Mouse (Mus musculus) frontal cortex, postnatal 14 days (tissue): ENCODE data around the gene Amph.
"Not testable (repeated sequence)": the region's sequence is repeated elsewhere in the genome, so short reads cannot be mapped to it uniquely, and the experiment has no call there.

ENCODE experiments used
- DNase-seq, 2 experiments: peaks; one replicate each; pipeline ENCODE4 v3.0.0; 2022; ENCODE audit warnings: low spot score in 2 of 2

The Amph gene

DNA sequence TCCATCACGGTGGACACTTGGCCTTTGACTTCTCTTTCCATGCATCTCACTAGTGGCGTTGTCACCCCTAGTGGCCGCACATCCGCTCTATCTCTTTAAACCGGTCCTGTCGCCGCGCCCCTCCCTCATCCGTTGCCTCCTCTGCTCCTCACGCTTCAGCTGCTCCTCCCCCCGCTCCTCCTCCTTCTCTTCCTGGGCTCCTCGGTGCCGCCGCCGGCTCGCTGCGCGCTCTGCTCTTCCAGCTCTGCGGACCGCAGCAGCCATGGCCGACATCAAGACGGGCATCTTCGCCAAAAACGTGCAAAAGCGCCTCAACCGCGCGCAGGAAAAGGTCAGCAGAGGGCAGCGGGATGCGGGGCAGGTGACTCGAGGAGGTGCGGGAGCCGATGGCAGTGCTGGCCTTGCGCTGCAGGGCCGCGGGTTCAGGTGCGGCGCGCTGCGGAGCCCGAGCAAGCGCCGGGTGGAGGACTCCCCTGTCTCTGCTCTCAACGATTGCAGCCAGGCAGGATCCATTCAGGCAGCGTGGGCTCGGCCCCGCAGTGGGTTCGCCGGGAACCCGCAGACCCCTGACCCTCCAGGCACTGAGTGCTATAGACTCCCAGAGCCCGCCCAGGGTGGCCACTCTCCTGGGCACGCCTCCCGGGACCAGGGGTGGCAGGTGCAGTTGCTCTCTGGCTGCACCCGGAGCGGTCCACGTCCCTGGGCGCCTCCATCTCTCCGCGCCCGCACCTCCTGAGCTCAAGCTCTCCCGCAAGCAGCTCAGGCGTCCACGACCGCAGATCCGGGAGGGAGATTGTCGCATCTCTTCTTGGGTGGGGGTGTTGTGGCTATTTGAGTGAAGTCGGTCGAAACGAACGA lies at the start of gene Amph:
TSS of gene Amph (plus strand) at position 35 of the 858 bp plus-strand sequence.
- DNase-seq = peak; percentile 82 to 87

GRCm38 (mm10) chr13:18903623-18904022 lies 44.4 kb upstream of the Amph start:
- no peak for DNase-seq

- DNase-seq = no peak
Measured at GRCm38 (mm10) chr13:18914774-18915173, 33.2 kb upstream of the Amph start.

DNA sequence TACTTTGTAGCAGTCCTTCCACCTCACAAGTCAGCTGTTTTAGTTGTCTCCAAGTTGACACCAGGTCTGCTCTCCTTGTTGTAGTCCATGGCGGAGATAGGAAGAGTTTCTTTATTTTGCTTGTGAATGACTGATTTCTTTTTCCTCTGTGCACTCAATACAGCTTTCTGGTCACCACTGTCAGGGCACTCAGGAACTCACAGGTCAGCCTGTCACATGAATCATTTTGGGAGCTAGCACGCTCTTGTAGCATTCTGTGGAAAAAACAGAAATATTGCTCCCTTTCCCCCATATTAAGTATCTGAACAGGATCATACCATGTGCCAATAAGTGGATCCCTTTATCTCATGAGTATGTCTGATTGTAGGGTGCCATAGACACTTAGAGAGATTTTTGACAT lies 14.8 kb upstream of the Amph start:
- not testable (repeated sequence) for DNase-seq

- DNase-seq = no peak
Measured at GRCm38 (mm10) chr13:18947686-18948085, 319 bp upstream of the Amph start.

- DNase-seq = no peak
Measured at GRCm38 (mm10) chr13:18949029-18949350, 985 bp downstream of the Amph start.

DNA sequence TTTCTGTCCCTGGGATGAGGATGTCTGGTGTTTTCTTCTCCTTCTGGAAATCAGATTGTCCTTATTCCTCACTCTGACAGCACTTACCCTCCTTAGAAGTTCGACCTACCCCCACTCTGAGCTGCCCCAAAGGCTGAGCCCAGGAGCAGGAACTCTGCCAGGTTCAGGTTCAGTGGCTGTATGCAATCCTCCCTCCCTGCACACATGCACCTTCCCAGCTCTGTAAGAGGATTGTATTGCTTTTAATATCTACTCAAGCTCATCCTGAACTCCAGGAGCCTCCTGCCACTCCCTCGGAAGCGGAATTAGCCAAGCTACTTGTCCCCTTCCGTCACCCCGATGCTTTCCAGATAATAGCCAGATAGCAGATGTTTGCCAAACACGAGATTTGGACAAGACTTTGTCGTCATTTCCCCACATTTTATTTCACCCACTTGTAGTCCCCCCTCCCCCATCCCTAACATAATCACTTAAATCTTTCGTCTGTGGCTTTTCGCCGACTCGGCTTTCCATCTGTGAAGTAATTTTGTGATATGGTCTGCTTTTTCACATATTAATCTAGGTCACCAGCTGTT lies 1.7 kb downstream of the Amph start:
- no peak for DNase-seq

GRCm38 (mm10) chr13:18953575-18953974 lies 5.6 kb downstream of the Amph start:
- no peak for DNase-seq

GRCm38 (mm10) chr13:18956065-18956913 lies 8.3 kb downstream of the Amph start:
- no peak for DNase-seq

GRCm38 (mm10) chr13:18957028-18957427 lies 9.0 kb downstream of the Amph start:
- DNase-seq = no peak

DNA sequence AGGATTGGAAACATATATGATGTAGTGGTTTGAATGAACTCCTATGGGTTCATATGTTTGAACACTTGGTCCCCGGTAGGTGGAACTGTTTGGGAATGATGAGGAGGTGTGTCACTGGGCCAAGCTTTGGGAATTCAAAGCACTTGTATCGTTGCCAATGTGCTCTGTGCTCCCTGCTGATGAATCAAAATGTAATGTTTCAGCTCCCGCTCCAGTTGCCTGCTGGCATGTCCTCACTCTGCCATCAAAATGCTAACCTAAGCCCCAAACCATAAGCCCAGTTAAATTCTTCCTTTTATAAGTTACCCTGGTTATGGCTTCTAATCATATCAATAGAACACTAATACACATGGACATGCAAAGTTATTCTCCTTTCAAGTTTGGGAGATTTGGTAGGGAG lies 24.6 kb downstream of the Amph start:
- DNase-seq = no peak

DNA sequence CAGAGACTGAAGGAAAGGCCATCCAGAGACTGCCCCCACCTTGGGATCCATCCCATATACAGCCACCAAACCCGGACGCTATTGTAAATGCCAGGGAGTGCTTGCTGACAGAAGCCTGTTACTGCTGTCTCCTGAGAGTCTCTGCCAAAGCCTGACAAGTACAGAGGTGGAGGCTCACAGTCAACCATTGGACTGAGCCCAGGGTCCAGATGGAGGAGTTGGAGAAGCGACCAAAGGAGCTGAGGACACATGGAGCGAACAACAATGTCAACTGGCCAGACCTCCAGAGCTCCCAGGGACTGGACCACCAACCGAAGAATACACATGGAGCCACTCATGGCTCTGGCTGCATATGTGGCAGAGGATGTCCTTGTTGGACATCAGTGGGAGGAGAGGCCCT lies 26.3 kb downstream of the Amph start:
- DNase-seq = no peak

- DNase-seq = no peak
Measured at GRCm38 (mm10) chr13:18987266-18987665, 39.3 kb downstream of the Amph start.

GRCm38 (mm10) chr13:18988323-18988722 lies 40.3 kb downstream of the Amph start:
- no peak for DNase-seq

GRCm38 (mm10) chr13:18989185-18989714 lies 41.2 kb downstream of the Amph start:
- no peak for DNase-seq

- peak in 1 of 2 experiments; percentile 31 for DNase-seq
Measured at GRCm38 (mm10) chr13:19002502-19002901, 54.5 kb downstream of the Amph start.

GRCm38 (mm10) chr13:19004406-19004805 lies 56.4 kb downstream of the Amph start:
- no peak for DNase-seq

- no peak for DNase-seq
Measured at GRCm38 (mm10) chr13:19008440-19008839, 60.4 kb downstream of the Amph start.

GRCm38 (mm10) chr13:19014825-19015375 lies 66.9 kb downstream of the Amph start:
- no peak for DNase-seq

- DNase-seq = no peak
Measured at GRCm38 (mm10) chr13:19021529-19021928, 73.5 kb downstream of the Amph start.

DNA sequence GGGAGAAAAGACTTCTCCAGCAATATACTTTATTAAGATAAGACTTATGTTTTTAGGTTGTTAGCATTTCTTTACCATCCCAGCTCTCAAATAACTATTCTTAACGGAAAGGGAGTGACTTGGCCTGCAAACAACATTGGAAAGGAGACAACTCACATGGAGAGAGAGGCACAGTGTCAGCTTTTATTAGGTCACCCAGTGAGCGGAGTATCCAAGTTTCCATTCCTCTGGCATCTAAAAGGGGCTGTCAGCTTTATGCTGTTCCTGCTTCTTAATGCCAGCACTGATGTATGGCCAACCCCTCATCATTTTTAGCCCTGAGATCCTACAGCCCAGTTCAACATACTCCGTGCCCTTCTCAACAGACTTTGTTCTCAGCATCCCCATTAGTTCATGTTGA lies 74.3 kb downstream of the Amph start:
- no peak for DNase-seq

DNA sequence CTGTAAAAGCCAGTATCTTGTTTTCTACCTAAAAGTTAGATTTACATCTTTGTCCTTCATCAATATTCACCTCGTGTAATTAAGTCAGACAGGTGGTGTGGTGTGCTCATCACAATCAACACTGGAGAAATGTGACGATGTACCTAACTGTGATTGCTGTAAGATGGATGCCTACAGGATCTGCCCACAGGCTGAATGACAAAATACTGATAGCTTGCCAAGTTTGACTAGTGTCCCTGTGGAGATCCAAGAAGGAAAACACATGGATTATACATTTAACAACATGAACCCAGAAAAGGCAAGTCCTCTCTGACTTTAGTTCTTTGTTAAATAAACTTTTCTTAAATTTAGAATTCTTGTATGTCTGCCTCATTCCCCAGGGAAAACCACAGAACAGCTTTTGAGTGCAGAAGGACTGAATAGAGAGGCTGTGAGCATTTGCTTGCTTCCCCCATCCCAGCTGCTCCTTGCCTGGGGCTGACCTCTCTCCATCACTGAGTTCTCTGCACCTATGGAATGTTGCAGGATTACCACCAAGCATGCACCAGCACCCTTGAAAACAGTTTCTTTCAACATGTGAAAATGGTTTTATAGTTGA lies 77.2 kb downstream of the Amph start:
- DNase-seq = no peak
